Mouse (Mus musculus) erythroblast, embryonic 14.5 days (primary cell): ENCODE measurements around the gene Zbtb21. TPM values are rescaled to one million over a fixed set of nuclear protein-coding genes. Genes with fewer than 3 reads are reported as not detected.
"Not testable (repeated sequence)": the region's sequence is repeated elsewhere in the genome, so short reads cannot be mapped to it uniquely, and the experiment has no call there.

Source experiments
- H3K27me3 ChIP-seq: 2 replicates; pipeline ENCODE4 v1.6.1; 2012; ENCODE audit warnings: inconsistent platforms; ENCODE audit not compliant: control insufficient read depth
- H3K36me3 ChIP-seq: 2 replicates; pipeline ENCODE4 v1.6.1; 2012; ENCODE audit warnings: mild to moderate bottlenecking, inconsistent platforms; ENCODE audit not compliant: control insufficient read depth
- H3K4me1 ChIP-seq: 2 replicates; pipeline ENCODE4 v1.6.1; 2012; ENCODE audit warnings: inconsistent platforms; ENCODE audit not compliant: control insufficient read depth
- H3K4me3 ChIP-seq: replicated peaks from 2 replicates; pipeline ENCODE3; 2012; ENCODE audit warnings: moderate library complexity, mild to moderate bottlenecking, inconsistent platforms
- H3K9me3 ChIP-seq: 2 replicates; pipeline ENCODE4 v1.6.1; 2012; ENCODE audit warnings: low read length, inconsistent platforms, mixed read lengths; ENCODE audit not compliant: control insufficient read depth
- GATA1 ChIP-seq: IDR thresholded peaks from 2 replicates; pipeline ENCODE4 v1.6.1; 2012; ENCODE audit warnings: low read length, inconsistent platforms, mixed read lengths
- TAL1 ChIP-seq: IDR thresholded peaks from 3 replicates; pipeline ENCODE4 v1.6.1; 2012; ENCODE audit warnings: low read length, inconsistent platforms, mixed read lengths
- polyA plus RNA-seq: library from polyadenylated mRNA; stranded (reverse); fragments of >175 nt; gene quantifications from 2 replicates; pipeline ENCODE4 v1.2.3, GENCODE M21; 2012

Zbtb21 gene
- 1.3 and 1.5 TPM in 2 replicates for polyA plus RNA-seq

GRCm38 (mm10) chr16:97962151-97962948 is at the start of gene Zbtb21, which contains the start of gene C2cd2:
TSS of gene Zbtb21 (minus strand) at chr16:97962622.
TSS of gene C2cd2 (minus strand) at chr16:97962598.
- Histone ChIP-seq H3K9me3 (no peaks in the 10 kb centered on the region), H3K36me3 (peaks cover 2% of the 10 kb centered on the region), H3K4me1 (peaks cover 68% of the 10 kb centered on the region), H3K4me3 (peak within 1 kb of the TSS; percentile 94), H3K27me3 (no peaks in the 10 kb centered on the region)
- no peak for TF ChIP-seq GATA1
- no peak for TF ChIP-seq TAL1

- not testable (repeated sequence) for H3K27me3 ChIP-seq, H3K9me3 ChIP-seq
- peaks cover 29% of the 10 kb centered on the region for H3K4me1 ChIP-seq
- peaks cover 11% of the 10 kb centered on the region for H3K36me3 ChIP-seq
- peak overlapping the region; percentile 65 for H3K4me3 ChIP-seq
Measured at GRCm38 (mm10) chr16:97997383-97997731, 34.9 kb upstream of the Zbtb21 start.

- Histone ChIP-seq H3K9me3 (no peaks in the 10 kb centered on the region), H3K4me1 (peaks cover 29% of the 10 kb centered on the region), H3K27me3 (no peaks in the 10 kb centered on the region), H3K4me3 (peak within 1 kb of the TSS; percentile 65), H3K36me3 (peaks cover 7% of the 10 kb centered on the region)
- TF ChIP-seq GATA1 (no peak), TAL1 (no peak)
Measured at GRCm38 (mm10) chr16:97996616-97997382, 34.4 kb upstream of the Zbtb21 start, which contains the start of gene B230307C23Rik. TSS of gene B230307C23Rik (plus strand) at chr16:97997315.

GRCm38 (mm10) chr16:97995849-97996615 is 33.6 kb upstream of the Zbtb21 start:
- no peak for TF ChIP-seq TAL1
- no peak for TF ChIP-seq GATA1
- H3K4me3 ChIP-seq: peak overlapping the region; percentile 65
- H3K4me1 ChIP-seq: peaks cover 29% of the 10 kb centered on the region
- peaks cover 7% of the 10 kb centered on the region for H3K36me3 ChIP-seq
- H3K9me3 ChIP-seq: no peaks in the 10 kb centered on the region
- H3K27me3 ChIP-seq: no peaks in the 10 kb centered on the region

- H3K4me3 ChIP-seq, H3K36me3 ChIP-seq, H3K27me3 ChIP-seq, H3K9me3 ChIP-seq: not testable (repeated sequence)
- peaks cover 16% of the 10 kb centered on the region for H3K4me1 ChIP-seq
Measured at GRCm38 (mm10) chr16:97992477-97992876, 30.1 kb upstream of the Zbtb21 start.

GRCm38 (mm10) chr16:97991517-97991916 is 29.1 kb upstream of the Zbtb21 start:
- peaks cover 11% of the 10 kb centered on the region for H3K4me1 ChIP-seq
- H3K36me3 ChIP-seq: no peaks in the 10 kb centered on the region

GRCm38 (mm10) chr16:97984589-97984988 is 22.2 kb upstream of the Zbtb21 start:
- no peak overlapping the region for H3K4me3 ChIP-seq
- no peaks in the 10 kb centered on the region for H3K9me3 ChIP-seq
- H3K36me3 ChIP-seq: no peaks in the 10 kb centered on the region
- no peak for TF ChIP-seq GATA1
- TF ChIP-seq TAL1: no peak
- no peaks in the 10 kb centered on the region for H3K4me1 ChIP-seq
- no peaks in the 10 kb centered on the region for H3K27me3 ChIP-seq

More at GRCm38 (mm10) chr16:97991517-97991916, 29.1 kb upstream of the Zbtb21 start:
- Histone ChIP-seq H3K9me3 (no peaks in the 10 kb centered on the region), H3K4me3 (no peak overlapping the region), H3K27me3 (no peaks in the 10 kb centered on the region)
- TF ChIP-seq TAL1 (no peak), GATA1 (no peak)

- no peaks in the 10 kb centered on the region for H3K36me3 ChIP-seq
- H3K4me1 ChIP-seq: peaks cover 9% of the 10 kb centered on the region
- H3K4me3 ChIP-seq: no peak overlapping the region
- no peaks in the 10 kb centered on the region for H3K9me3 ChIP-seq
- no peak for TF ChIP-seq TAL1
- no peak for TF ChIP-seq GATA1
- H3K27me3 ChIP-seq: no peaks in the 10 kb centered on the region
Measured at GRCm38 (mm10) chr16:97981362-97981761, 18.9 kb upstream of the Zbtb21 start.

GRCm38 (mm10) chr16:97977722-97978121 is 15.3 kb upstream of the Zbtb21 start:
- Histone ChIP-seq H3K27me3 (no peaks in the 10 kb centered on the region), H3K9me3 (no peaks in the 10 kb centered on the region)
- TF ChIP-seq GATA1 (no peak), TAL1 (no peak)

More at GRCm38 (mm10) chr16:97977722-97978121, 15.3 kb upstream of the Zbtb21 start:
- peaks cover 9% of the 10 kb centered on the region for H3K4me1 ChIP-seq
- no peaks in the 10 kb centered on the region for H3K36me3 ChIP-seq
- no peak overlapping the region for H3K4me3 ChIP-seq
